Mouse (Mus musculus): ENCODE measurements around the gene Rxrg.

DNA sequence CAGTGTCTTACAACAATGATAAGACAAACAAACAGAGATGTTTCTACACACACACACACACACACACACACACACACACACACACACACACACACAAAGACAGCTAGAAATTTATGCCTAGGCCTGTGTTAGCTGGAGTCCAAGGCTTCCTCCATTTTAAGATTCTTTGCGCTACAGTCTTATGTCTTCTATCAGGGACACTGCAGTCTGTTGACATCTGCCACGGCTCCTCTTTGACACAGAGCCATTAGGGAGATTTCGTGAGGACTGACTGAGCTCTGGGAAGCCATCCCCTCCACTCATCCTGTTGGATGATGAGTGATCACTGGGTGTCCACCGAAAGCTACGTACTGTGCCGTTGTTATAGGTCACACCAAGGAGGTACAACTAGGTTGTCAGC lies 33.6 kb downstream of the Rxrg start:
- TF ChIP-seq TAL1 (IDR thresholded peaks at IDR 0.05; ENCODE audit: low read length) (no peak), POLR2AphosphoS5 (IDR thresholded peaks at IDR 0.05; ENCODE audit: borderline replicate concordance, low read depth, low read length) (no peak), HCFC1 (IDR thresholded peaks at IDR 0.05; ENCODE audit: low read depth, low read length) (no peak), USF1 (IDR thresholded peaks at IDR 0.05; ENCODE audit: low read depth, low read length) (no peak), MAFK (IDR thresholded peaks at IDR 0.05; ENCODE audit: borderline replicate concordance, low read depth, low read length) (no peak), TBP (IDR thresholded peaks at IDR 0.05; ENCODE audit: low read depth, low read length) (no peak), CTCF (IDR thresholded peaks at IDR 0.05 in 2 of 3, conservative IDR thresholded peaks at IDR 0.05 in 1 of 3; ENCODE audit: control insufficient read depth in 1 of 3, insufficient read depth in 1 of 3, low read depth in 2 of 3, low read length in 3 of 3, poor library complexity in 1 of 3, severe bottlenecking in 1 of 3) (no peak)

All from MEL (cell line).